Mouse (Mus musculus): ENCODE results near the gene Apex1.

DNA sequence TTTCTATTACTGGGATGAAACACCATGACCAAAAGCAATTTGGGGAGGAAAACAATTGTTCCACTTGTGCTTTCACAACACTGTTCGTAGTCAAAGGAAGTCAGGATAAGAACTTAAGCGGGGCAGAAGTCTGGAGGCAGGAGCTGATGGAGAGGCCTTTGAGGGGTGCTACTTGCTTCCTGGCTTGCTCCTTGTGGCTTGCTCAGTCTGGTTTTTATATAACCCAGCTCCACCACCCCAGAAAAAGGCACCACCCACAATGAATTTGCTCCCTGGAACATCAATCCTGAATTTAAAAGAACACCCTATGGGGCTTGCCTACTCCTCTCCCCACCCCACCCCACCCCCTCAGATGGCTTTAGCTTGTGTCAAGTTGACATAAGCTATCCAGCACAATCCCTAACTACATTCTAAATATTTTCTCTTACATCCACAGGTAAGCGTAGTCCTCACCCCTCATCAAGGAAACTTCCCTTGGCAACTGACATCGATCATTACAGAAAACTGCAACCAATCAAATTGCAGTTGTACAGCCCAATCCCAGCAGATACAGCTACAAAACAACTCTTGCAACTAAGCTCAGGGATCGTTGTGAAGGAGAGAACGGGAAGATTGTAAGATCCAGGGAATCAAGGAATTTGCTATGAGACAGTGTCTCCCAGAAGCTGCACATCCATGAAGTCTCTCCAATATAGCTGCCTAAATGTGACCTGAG, 48.4 kb upstream of the Apex1 start:
- TF ChIP-seq EP300 (IDR thresholded peaks at IDR 0.05; ENCODE audit: low read depth in 1 of 2, low read length in 2 of 2) (no peak), HCFC1 (IDR thresholded peaks at IDR 0.05; ENCODE audit: low read depth, low read length) (no peak), MAZ (IDR thresholded peaks at IDR 0.05; ENCODE audit: low read depth, low read length) (no peak), MAX (IDR thresholded peaks at IDR 0.05; ENCODE audit: low read length) (no peak), USF2 (IDR thresholded peaks at IDR 0.05; ENCODE audit: borderline replicate concordance in 1 of 2, insufficient read depth in 1 of 2, low read depth in 1 of 2, low read length in 2 of 2) (no peak), ZNF384 (IDR thresholded peaks at IDR 0.05; ENCODE audit: low read depth, low read length) (no peak), POLR2A (IDR thresholded peaks at IDR 0.05; ENCODE audit: control insufficient read depth in 1 of 2, insufficient read depth in 1 of 2, low read depth in 1 of 2, low read length in 2 of 2, poor library complexity in 1 of 2) (no peak), NRF1 (IDR thresholded peaks at IDR 0.05; ENCODE audit: insufficient read depth, low read depth, low read length, poor library complexity, severe bottlenecking) (no peak)
